Mouse (Mus musculus) mouse trophoblast stem cell (cell line): ENCODE data around the gene Zdhhc22.

Experiments
- in situ Hi-C, 2 experiments: fragments of 300-500 bp; cut with MseI, MboI; formaldehyde crosslinking; loops; 2 replicates in 1 of 2; 3 replicates in 1 of 2; pipeline ENCODE4 v1.15.1; 2025

The Zdhhc22 gene

DNA sequence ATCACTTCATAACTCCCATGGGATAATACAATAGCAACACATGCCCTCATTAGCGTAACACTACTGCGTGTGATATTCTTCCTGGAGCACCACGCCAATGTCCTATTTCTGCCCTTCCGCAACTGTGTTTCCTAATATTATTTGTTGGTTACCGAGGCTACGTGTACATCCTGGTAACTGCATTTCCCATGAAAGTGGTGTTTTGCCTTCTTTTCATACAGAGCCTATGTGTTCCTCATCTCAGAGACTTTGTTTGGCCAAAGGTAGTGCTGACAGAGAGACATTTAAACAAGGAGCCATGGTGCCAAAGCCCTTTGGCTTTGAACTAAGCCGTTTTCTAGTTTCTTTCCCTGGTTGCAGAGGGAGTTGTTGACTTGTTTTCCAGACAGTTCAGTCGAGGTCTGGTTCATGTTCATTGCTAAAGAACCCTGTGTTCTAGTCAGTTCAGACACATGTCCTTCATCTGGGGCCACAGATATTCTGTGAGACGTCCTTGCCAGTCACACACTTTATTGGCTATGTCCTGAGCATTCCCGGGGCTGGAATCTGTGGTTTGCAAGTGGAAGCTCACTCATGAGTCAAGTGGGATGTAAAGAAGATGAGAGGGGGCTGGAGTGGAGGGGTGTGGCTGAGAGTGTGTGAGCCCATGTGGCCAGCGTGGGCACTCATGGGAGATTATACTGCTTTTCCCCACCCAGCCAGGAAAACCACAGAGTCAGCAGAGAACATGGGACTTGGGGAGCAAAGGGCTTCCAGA lies 53.5 kb downstream of the Zdhhc22 start:
- in situ Hi-C loops: no loop called here

DNA sequence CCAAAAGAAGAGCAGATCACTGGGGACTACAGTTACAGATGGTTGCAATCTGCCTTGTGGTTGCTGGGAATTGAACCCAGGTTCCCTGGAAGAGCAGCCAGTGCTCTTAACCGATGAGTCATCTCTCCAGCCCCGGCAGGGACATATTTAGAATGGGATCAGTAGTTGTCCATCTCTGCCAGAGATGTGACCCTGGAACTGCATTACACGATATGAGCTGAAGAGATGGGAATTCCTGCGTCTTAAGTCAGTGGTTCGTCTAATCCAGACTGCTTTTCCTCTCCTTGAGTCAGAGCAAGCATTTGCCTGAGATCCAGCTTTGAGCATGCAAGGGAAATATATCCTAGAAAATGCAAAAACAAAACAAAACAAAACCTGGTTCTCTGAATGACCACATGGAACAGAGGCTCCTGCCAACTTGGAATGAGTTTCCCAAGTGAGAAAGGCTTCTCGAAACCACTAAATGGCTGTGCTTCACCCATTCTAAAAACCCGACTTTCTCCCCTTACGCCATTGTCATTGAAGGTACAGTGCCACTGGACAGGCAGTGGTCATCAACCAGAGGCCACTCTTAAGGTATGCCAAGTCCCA lies 54.4 kb downstream of the Zdhhc22 start:
- in situ Hi-C loops: no loop called here

DNA sequence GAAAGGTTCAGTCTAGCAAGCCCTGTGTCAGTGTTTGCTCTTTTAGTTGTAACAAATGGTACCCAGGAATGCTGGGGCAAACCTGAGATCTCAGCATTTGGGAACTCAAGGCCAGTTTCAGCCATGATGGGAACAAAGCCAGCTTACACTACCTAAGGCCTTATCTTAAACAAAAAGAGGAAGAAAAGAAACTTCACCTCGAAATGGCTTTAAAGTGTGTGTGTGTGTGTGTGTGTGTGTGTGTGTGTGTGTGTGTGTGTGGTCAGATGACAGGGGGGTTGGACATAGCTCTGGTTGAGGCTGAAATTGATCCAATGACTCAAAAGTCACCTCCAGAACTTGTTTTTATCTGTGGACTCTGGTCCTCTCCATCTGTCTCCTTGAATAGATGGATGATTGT lies 55.5 kb downstream of the Zdhhc22 start:
- in situ Hi-C loops: no loop called here

DNA sequence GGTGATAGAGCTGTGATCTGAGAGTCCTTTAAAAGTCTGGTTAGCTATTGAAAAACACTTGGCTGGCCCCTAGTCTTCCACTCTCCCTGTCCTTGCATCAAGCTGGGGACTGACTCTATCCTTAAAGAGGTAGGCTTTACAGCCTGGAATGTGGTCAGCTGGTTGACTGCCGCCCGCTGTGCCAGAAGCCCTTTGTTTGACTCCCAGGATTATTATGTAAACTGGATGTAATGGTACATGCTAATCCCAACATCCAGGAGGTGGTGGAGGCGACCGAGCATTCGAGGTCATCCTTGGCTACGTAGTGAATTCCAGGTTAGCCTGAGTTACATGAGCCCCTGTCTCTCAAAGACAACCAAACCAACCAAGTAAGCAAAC lies 57.7 kb downstream of the Zdhhc22 start:
- in situ Hi-C loops: no loop called here

DNA sequence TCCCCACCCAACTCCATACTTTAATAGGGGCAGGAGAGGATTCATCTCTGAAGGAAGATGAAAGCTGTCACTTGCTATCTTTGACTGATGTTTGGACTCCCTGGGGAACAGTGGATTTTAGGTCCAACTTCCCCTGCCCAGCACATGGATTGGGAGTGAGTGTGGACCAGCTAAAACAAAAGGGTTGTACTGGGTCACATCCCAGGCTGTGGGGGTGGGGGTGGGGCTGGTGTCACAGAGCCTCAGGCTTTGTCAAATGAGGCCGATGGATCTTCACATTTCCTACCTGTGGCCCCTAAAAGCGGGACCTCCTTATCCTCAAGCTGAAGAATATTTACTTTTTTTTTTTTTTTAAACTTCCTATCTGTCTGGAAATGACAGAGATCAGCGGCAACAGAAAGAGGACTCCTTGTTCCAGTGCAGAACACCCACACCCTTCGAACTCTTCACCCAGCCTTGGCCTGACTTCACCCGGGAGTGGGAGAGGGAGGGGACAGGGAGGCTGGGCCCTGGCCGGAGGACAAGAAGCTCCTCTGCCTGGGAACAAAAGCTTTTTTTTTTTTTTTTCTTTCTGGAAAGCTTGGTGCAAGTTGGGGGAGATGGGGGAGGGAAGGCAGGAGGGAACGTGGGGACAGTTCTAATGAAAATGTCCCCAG lies 58.2 kb downstream of the Zdhhc22 start:
- in situ Hi-C loops: no loop called here

DNA sequence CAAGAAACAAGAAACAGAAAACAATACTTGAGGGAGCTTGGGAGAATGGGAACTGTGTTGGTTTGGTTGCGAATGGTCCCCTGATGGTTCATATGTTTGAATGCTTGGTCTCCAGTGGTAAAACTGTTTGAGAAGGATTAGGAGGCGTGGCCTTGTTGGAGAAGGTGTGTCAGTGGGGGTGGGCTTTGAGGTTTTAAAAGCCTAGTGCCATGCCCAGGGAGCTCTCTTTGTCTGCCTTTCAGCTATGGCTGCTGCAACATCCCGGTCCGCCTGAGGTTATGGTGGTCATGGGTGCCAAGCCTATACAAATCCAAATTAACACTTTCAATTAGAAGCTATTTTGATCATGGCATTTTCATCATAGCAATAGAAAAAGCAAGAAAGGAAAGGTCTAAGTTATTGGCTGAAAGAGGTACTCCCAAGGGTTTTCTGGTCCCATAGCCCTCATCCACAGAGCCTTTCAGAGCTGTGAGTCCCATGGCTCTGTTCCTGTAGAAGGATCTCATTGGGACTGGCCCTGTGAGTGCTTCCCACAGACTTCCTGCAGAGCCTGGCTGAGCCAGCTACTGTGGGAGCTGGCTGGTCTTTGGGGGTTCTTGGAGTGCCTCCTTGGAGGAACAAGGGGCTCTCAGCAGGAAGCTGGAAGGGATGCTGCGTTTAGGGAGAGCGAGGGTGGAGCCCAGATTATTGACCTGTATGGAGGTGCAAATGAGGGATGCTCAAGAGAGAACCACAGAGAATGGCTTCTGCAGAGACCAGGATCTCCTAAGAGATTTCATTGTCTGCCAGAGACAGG lies 59.1 kb downstream of the Zdhhc22 start:
- in situ Hi-C loops: no loop called here
